Mouse (Mus musculus) heart, adult 2 months (tissue): Measurements from ENCODE around the gene Noc3l. TPM values are rescaled to one million over a fixed set of nuclear protein-coding genes. Genes with fewer than 3 reads are reported as not detected.

ENCODE experiments used
- DNase-seq, 2 experiments: peaks; one replicate each; pipeline ENCODE4 v3.0.0; 2021
- H3K27ac ChIP-seq: fragments of 200-600 bp; 2 replicates; pipeline ENCODE4 v1.8.1; 2022
- H3K27me3 ChIP-seq: fragments of 200-500 bp; 2 replicates; pipeline ENCODE4 v1.6.1; 2012; ENCODE audit warnings: mild to moderate bottlenecking, low read length, inconsistent platforms, mixed read lengths; ENCODE audit not compliant: control insufficient read depth, insufficient read depth
- H3K36me3 ChIP-seq: fragments of 200-500 bp; 2 replicates; pipeline ENCODE4 v1.6.1; 2012; ENCODE audit warnings: low read length, inconsistent platforms; ENCODE audit not compliant: control insufficient read depth, insufficient read depth
- H3K4me1 ChIP-seq: fragments of 200-500 bp; 2 replicates; pipeline ENCODE4 v1.6.1; 2011; ENCODE audit warnings: low read length; ENCODE audit not compliant: control insufficient read depth, insufficient read depth
- H3K4me3 ChIP-seq: fragments of 200-600 bp; 2 replicates; pipeline ENCODE4 v1.8.1; 2022
- H3K79me2 ChIP-seq: fragments of 200-500 bp; replicated peaks from 2 replicates; pipeline ENCODE4 v1.6.1; 2012; ENCODE audit warnings: mild to moderate bottlenecking, inconsistent platforms, low read length, moderate library complexity, mixed read lengths; ENCODE audit not compliant: control insufficient read depth, insufficient read depth
- H3K9ac ChIP-seq: fragments of 200-500 bp; 2 replicates; pipeline ENCODE4 v1.6.1; 2012; ENCODE audit warnings: low read depth, mild to moderate bottlenecking, control low read depth, inconsistent platforms, low read length, mixed read lengths
- CTCF ChIP-seq: fragments of 200-600 bp; IDR thresholded peaks from 2 replicates; pipeline ENCODE4 v1.8.1; 2022; ENCODE audit warnings: antibody characterized with exemption, mild to moderate bottlenecking, moderate library complexity
- EP300 ChIP-seq: fragments of 200-500 bp; IDR thresholded peaks from 2 replicates; pipeline ENCODE4 v1.6.1; 2011; ENCODE audit warnings: low read depth, low read length, control low read depth; ENCODE audit not compliant: insufficient read depth
- POLR2A ChIP-seq: fragments of 200-500 bp; IDR thresholded peaks from 2 replicates; pipeline ENCODE4 v1.6.1; 2011; ENCODE audit warnings: mild to moderate bottlenecking, low read depth, low read length, control low read depth; ENCODE audit not compliant: insufficient read depth
- WGBS: fragments of 180-500 bp; shearing (Covaris S2); methylation state at CpG from one replicate; pipeline ENCODE4 v1.1.7; 2018; 5-methylcytosine and 5-hydroxymethylcytosine counted together
- intact Hi-C: fragments of 180-260 bp; cut with DNase I; formaldehyde crosslinking; loops from one replicate; pipeline ENCODE4 v1.15.1; 2025
- polyA plus RNA-seq: library from polyadenylated mRNA; depleted of rRNA; stranded (reverse); fragments of >200 nt; gene quantifications from 2 replicates; pipeline ENCODE4 v1.2.3, GENCODE M21; 2012; rRNA removed
- total RNA-seq, 2 experiments: library from RNA; stranded (reverse); gene quantifications; 2 replicates each; pipeline ENCODE4 v1.2.3; 2021

Gene Noc3l
- total and polyA plus RNA-seq, 3 experiments: 1.8 to 7.6 (median 6.7) TPM

- H3K4me1 ChIP-seq: peaks cover 5% of the 10 kb centered on the region
- H3K79me2 ChIP-seq: no peaks in the 10 kb centered on the region
- no peak for DNase-seq
- WGBS: 64% methylated on average over 3 of the region's 3 CpGs
- no peak overlapping the region for H3K9ac ChIP-seq
- no peak overlapping the region for H3K4me3 ChIP-seq
- intact Hi-C loops: no loop called here
- no peaks in the 10 kb centered on the region for H3K36me3 ChIP-seq
- no peak for TF ChIP-seq CTCF
- TF ChIP-seq POLR2A: no peak
- TF ChIP-seq EP300: no peak
- H3K27ac ChIP-seq: no peak overlapping the region
- H3K27me3 ChIP-seq: no peaks in the 10 kb centered on the region
These were observed 61.9 kb downstream of the Noc3l start for GRCm38 (mm10) chr19:38757161-38757560.

- 66% methylated on average over 4 of the region's 4 CpGs for WGBS
- no peak overlapping the region for H3K27ac ChIP-seq
- no peak overlapping the region for H3K4me3 ChIP-seq
- no peaks in the 10 kb centered on the region for H3K79me2 ChIP-seq
- H3K4me1 ChIP-seq: no peaks in the 10 kb centered on the region
- DNase-seq: no peak
- H3K27me3 ChIP-seq: no peaks in the 10 kb centered on the region
- peak; percentile 25 for TF ChIP-seq CTCF
- TF ChIP-seq EP300: no peak
- no peak for TF ChIP-seq POLR2A
- intact Hi-C loops: no loop called here
- H3K9ac ChIP-seq: no peak overlapping the region
- H3K36me3 ChIP-seq: no peaks in the 10 kb centered on the region
These were observed 68.8 kb downstream of the Noc3l start for GRCm38 (mm10) chr19:38750192-38750591.

GRCm38 (mm10) chr19:38746492-38747014 lies 72.5 kb downstream of the Noc3l start:
- intact Hi-C loops: no loop called here
- DNase-seq: no peak
- TF ChIP-seq EP300: no peak
- no peak for TF ChIP-seq POLR2A
- TF ChIP-seq CTCF: no peak

GRCm38 (mm10) chr19:38745810-38746491 lies 73.1 kb downstream of the Noc3l start:
- Histone ChIP-seq H3K27ac (no peak overlapping the region), H3K4me3 (no peak overlapping the region), H3K79me2 (no peaks in the 10 kb centered on the region), H3K9ac (no peak overlapping the region), H3K36me3 (no peaks in the 10 kb centered on the region), H3K4me1 (no peaks in the 10 kb centered on the region), H3K27me3 (no peaks in the 10 kb centered on the region)
- WGBS: 61% methylated on average over 10 of the region's 10 CpGs
- no peak for DNase-seq
- no peak for TF ChIP-seq EP300
- no peak for TF ChIP-seq POLR2A
- no peak for TF ChIP-seq CTCF
- intact Hi-C loops: no loop called here

More at GRCm38 (mm10) chr19:38746492-38747014, 72.5 kb downstream of the Noc3l start:
- Histone ChIP-seq H3K27ac (no peak overlapping the region), H3K36me3 (no peaks in the 10 kb centered on the region), H3K4me3 (no peak overlapping the region), H3K4me1 (no peaks in the 10 kb centered on the region), H3K27me3 (no peaks in the 10 kb centered on the region), H3K9ac (no peak overlapping the region), H3K79me2 (no peaks in the 10 kb centered on the region)
- WGBS: 69% methylated on average over 6 of the region's 6 CpGs

GRCm38 (mm10) chr19:38744546-38744945 lies 74.5 kb downstream of the Noc3l start:
- Histone ChIP-seq H3K9ac (no peak overlapping the region), H3K79me2 (no peaks in the 10 kb centered on the region), H3K4me3 (no peak overlapping the region), H3K27ac (peak overlapping the region; percentile 21; the same call in 1 of the 2 replicates), H3K4me1 (no peaks in the 10 kb centered on the region), H3K27me3 (no peaks in the 10 kb centered on the region), H3K36me3 (no peaks in the 10 kb centered on the region)
- TF ChIP-seq EP300 (no peak), CTCF (no peak), POLR2A (no peak)
- intact Hi-C loops: no loop called here
- no peak for DNase-seq
- 70% methylated on average over 8 of the region's 8 CpGs for WGBS

Other genes starting within 250 kb of the Noc3l start
- 1 to 10 TPM; 6.8 to 7.0 TPM for gene Tbc1d12, start 17.3 kb upstream of the Noc3l start, total RNA-seq
- gene Tbc1d12, start 17.3 kb upstream of the Noc3l start, polyA plus RNA-seq: 1.5 and 3.1 TPM in 2 replicates
- gene Hells, start 111.7 kb upstream of the Noc3l start, total RNA-seq: under 1 TPM; 0.48 to 0.57 TPM
- gene Hells, start 111.7 kb upstream of the Noc3l start, polyA plus RNA-seq: 0.08 and 0.35 TPM in 2 replicates
- gene Cyp2c55, start 187.8 kb upstream of the Noc3l start, total RNA-seq: not detected
- not detected in 2 replicates for gene Cyp2c55, start 187.8 kb upstream of the Noc3l start, polyA plus RNA-seq
- not detected for gene Cyp2c65, start 241.8 kb upstream of the Noc3l start, total RNA-seq
- gene Cyp2c65, start 241.8 kb upstream of the Noc3l start, polyA plus RNA-seq: not detected in 2 replicates